Mouse (Mus musculus): ENCODE results near the gene Kmt2a. TPM values are rescaled to one million over a fixed set of nuclear protein-coding genes. Genes with fewer than 3 reads are reported as not detected.

The Kmt2a gene
- polyA plus RNA-seq, 1 experiment from 2014 or later = 19.3 TPM

Other genes with a start within 250 kb of the Kmt2a start
- not detected in 2 replicates for gene Treh, start 208.1 kb downstream of the Kmt2a start, polyA plus RNA-seq (2014; fragmentation: Nextera tagmentation; extraction: Ambion mirVana)
- 41.9 and 46.4 TPM in 2 replicates for gene Phldb1, start 146.1 kb downstream of the Kmt2a start, polyA plus RNA-seq (2014; fragmentation: Nextera tagmentation; extraction: Ambion mirVana)
- gene Arcn1, start 113.5 kb downstream of the Kmt2a start, polyA plus RNA-seq (2014; fragmentation: Nextera tagmentation; extraction: Ambion mirVana) = 148 and 169 TPM in 2 replicates
- gene Ift46, start 113.4 kb downstream of the Kmt2a start, polyA plus RNA-seq (2014; fragmentation: Nextera tagmentation; extraction: Ambion mirVana) = 141 and 158 TPM in 2 replicates
- gene Tmem25, start 82.0 kb downstream of the Kmt2a start, polyA plus RNA-seq (2014; fragmentation: Nextera tagmentation; extraction: Ambion mirVana) = 14.2 and 14.3 TPM in 2 replicates
- not detected in 2 replicates for gene Ttc36, start 78.2 kb downstream of the Kmt2a start, polyA plus RNA-seq (2014; fragmentation: Nextera tagmentation; extraction: Ambion mirVana)
- gene Atp5l, start 39.4 kb upstream of the Kmt2a start, polyA plus RNA-seq (2014; fragmentation: Nextera tagmentation; extraction: Ambion mirVana) = 774 and 980 TPM in 2 replicates
- 46.0 and 50.2 TPM in 2 replicates for gene Ube4a, start 84.3 kb upstream of the Kmt2a start, polyA plus RNA-seq (2014; fragmentation: Nextera tagmentation; extraction: Ambion mirVana)
- not detected in 2 replicates for gene Cd3g, start 99.1 kb upstream of the Kmt2a start, polyA plus RNA-seq (2014; fragmentation: Nextera tagmentation; extraction: Ambion mirVana)
- not detected in 2 replicates for gene Cd3d, start 100.5 kb upstream of the Kmt2a start, polyA plus RNA-seq (2014; fragmentation: Nextera tagmentation; extraction: Ambion mirVana)
- 0.20 and 0.22 TPM in 2 replicates for gene Cd3e, start 128.3 kb upstream of the Kmt2a start, polyA plus RNA-seq (2014; fragmentation: Nextera tagmentation; extraction: Ambion mirVana)
- 0.44 and 0.90 TPM in 2 replicates for gene Mpzl2, start 158.5 kb upstream of the Kmt2a start, polyA plus RNA-seq (2014; fragmentation: Nextera tagmentation; extraction: Ambion mirVana)
- 1.1 and 1.7 TPM in 2 replicates for gene Mpzl3, start 173.9 kb upstream of the Kmt2a start, polyA plus RNA-seq (2014; fragmentation: Nextera tagmentation; extraction: Ambion mirVana)
- 0.25 TPM in 1 of 2 replicates, not detected in the other for gene Jaml, start 197.9 kb upstream of the Kmt2a start, polyA plus RNA-seq (2014; fragmentation: Nextera tagmentation; extraction: Ambion mirVana)
- 6.9 and 8.1 TPM in 2 replicates for gene Scn2b, start 236.5 kb upstream of the Kmt2a start, polyA plus RNA-seq (2014; fragmentation: Nextera tagmentation; extraction: Ambion mirVana)